Mouse (Mus musculus): Measurements from ENCODE around the gene S100z.

The S100z gene

DNA sequence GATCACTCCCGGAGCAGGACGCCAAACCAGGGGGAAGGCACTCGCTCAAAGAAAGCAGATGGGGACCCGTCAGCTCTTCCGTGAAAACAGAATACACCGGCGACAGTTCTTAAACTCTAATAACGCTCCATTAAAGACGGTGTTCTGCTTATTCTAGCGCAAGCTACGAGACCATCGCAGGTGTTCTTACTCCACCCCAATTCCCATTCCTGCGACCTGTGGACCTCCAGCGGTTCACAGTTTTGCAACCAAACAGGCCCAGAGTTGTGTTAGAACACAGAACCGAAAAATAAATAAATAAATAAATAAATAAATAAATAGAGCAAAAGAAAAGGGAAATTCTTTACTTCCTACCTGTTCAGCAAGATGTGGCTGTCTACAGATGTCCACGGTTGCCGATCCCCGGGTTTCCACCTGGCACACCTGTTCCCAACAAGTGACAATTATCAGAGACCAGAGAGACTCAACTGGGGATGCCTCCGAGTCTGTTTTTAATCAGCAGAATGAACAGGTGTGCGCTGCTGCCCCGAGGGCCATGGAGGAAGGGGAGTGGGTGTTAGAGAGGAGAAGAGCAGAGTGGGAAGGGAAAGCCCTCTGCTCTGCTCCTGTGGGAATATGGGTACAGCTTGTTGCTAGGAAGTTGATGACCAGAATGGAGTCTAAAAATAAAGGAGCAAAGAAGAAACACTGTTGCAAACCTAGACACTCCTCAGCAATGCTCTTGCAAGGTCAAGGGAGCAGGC lies at the start of gene S100z:
S100z (minus strand) TSS at position 51 of the 743 bp plus-strand sequence.
- no peak for DNase-seq (ENCODE audit: extremely low spot score)

DNA sequence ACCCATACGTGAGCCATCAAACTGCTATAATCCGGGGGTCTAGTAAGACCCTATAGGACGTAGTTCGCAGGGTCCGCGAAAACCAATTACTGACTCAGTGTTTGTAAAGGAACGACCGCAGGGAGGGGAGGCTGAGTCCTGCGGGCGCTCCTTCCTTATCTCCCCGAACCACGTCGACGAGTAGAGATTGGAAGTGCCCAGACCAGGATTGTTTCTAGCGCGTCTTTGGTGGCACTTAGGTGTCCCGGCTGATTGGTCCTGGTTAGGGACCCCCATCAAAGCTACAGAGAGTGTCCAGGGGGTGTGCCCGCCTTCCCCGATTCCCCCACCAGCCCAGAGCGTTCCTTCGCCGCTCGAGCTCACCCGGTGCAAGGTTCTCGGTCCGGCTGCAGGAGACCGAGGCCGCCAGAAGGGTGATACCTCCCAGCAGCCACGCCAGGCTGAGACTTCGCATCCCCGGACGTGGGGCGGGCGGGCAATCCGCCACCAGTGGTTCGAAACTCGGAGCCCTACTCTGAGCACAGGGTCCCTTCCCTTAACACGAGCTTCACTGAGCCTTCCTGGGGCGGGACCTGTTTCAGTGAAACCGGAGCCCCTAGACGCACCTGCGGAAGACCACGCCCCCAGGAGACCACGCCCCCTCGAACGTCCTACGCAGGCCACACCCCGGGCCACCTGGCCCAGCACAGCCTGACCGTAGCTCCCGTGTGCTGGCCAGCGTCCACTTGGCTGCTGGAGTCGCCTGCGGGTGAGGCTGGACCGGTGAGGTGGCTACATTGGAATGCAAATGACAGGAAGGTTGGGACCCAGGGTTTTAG lies 46.4 kb upstream of the S100z start, which contains the start of gene F2rl1:
F2rl1 (minus strand) TSS at position 554 of the 818 bp plus-strand sequence.
- DNase-seq (ENCODE audit: extremely low spot score), result peak; percentile 62

DNA sequence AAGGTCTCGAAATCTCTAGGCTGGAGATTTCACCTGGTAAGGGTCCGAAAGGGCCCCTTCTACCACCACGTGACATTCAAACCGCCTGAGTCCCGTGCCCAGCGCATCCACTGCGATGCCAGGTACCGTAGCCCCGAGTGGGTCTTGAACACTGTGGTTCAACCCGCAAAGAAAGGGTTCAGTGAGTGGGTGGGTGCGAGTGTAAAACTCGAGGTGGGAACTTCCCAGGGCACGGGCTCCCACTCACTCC lies 45.8 kb upstream of the S100z start:
- no peak for DNase-seq (ENCODE audit: extremely low spot score)

DNA sequence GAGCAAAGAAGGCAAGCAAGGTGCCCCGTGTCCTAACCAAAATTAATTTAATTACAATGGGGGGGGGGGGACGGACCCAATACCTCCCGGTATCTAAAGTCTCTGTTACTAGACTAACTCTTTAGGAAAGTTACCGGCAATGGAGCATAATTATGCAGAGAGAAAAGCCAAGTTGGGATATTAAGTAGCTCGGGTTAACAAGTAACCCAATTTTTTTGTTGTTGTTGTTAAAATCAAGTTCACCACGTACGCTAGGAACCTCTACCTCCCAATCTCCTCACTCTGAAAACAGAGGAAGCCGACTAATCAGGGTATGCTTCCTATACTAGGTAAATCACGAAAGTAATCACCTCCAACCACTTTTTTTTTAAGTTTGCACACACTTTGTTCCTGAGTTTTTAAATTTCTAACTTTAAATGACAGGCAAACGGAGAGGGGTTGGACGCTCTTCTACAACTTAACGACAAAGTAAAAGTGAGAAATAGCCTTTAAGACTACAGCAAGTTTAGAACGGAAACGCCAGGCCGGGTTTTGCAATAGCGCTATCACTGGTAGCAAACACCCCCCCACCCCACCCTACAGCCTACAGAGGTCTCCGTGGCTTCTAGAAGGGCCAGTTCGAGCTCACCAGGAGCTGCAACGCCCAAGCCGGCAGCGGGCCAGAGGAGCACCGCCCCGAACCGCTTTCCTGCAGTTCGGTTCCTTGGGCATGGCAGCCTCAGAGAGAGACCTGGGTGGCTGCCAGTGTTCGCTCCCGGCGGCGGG lies 45.3 kb upstream of the S100z start:
- DNase-seq (ENCODE audit: extremely low spot score), result peak; percentile 40

DNA sequence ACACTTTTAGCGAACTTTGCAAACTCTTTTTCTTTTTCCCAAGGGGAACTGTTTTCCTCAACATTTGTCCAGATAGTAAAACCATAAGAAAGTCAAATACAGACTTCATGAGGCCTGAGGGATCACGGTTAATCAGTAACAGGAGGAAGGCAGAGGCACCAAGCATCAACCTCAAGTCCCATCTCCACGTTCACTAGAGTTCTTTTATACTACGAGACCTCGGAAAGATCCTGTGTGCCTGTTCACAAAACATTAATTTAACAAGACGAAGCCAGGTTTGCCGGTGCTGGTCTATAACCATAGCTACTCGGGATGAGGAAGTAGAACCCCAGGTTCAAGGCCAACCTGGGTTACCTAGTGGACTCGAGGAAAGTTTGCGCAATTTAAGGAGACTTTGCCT lies 43.7 kb upstream of the S100z start:
- DNase-seq (ENCODE audit: extremely low spot score), result no peak

DNA sequence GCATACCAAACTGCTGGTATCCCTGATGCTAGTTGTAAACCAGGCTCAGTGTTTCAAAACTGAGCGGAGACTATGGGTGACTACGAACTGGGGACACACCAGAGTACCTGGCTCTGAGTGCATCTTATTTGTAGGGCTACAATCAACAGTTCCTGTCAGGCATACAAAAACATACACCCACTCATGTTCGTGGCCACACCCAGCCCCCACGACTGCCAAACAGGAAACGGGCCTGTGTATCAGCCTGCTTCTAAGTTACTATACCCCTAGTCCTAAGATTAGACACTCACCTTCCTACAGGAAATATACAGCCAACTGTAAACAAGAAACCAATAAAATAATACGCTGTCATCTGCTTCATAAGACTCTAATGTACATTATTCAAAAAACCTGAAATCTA lies 42.5 kb upstream of the S100z start:
- no peak for DNase-seq (ENCODE audit: extremely low spot score)

DNA sequence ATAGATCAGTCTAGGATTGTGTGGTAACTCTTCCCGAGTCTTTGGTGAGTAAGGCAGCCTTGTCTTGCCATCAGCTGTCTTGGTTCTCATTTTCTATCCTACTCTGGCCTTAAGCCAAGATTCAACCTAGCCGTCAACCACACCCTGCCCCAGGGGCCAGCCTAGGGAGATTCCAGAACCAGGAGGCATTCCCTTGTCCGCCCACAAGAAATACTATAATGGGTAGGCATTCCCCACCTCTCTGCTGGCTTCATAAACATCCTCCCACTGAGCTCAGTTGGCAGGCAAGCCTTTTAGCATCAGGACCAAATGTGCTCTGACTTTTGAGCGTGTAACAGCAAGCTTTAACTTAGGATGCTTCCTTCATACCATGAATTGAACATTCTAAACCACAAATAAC lies 36.2 kb upstream of the S100z start:
- no peak for DNase-seq (ENCODE audit: extremely low spot score)

DNA sequence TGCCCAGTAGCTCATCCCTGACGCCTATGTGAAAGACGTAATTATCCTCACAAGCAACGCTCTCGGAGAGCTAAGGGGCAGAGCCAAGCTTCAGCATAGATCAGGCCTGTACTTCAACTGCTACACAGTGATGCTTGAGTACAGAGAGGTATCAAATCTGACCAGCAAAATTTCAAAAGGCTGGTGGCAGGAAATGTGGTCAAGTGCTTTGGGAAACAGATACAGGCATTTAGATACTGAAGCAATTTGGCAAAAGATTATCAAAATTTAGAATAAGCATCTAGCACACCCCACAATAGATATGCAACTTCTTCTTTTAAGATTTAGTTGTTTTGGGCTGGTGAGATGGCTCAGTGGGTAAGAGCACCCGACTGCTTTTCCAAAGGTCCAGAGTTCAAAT lies 31.5 kb upstream of the S100z start:
- no peak for DNase-seq (ENCODE audit: extremely low spot score)

DNA sequence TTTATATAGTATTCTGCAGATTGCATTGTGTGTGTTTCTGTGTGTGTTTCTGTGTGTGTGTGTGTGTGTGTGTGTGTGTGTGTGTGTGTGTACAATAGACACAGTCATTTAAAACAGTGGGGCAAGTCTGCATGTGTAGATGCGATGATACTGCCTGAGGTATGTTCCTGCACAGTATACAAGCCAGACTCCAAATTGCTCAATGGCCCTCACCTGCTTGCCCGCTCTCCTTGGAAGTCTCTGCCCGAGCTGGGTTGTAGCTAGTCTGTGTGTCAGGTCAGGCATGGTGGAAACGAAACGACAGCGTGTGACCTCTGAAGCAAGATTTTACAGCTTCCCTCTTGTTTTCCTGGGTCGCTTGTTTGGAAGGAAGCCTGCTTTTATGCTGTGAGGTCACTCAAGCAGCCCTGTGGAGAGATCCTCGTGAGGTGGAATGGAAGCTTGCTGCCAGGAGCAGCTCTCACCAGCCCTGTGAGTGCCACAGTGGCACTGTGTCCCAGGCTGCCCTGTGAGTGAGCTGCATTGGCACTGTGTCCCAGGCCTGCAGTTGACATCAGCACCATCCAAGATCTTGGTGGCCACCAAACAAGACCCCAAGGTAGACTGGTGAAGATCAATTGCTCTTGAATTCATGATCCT lies 24.9 kb upstream of the S100z start:
- no peak for DNase-seq (ENCODE audit: extremely low spot score)

DNA sequence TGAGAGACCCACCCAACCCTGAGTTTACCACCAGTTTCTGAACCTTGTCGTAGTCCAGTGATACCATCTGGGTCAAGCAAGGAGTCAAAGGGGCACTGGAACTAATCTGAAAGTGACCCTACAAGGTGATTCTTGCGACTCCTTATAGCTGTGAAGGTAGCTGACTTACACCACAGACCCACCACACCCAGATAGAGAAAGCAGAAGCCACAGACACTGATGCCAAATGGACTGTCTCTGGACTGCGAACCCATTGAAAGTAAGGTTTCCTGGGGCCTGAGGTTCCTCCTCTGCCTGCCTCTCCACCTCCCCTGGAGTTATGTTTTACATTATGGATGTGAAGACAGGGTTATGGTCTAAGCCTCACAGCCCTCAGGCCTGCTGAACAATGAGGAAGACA lies 18.1 kb upstream of the S100z start:
- DNase-seq (ENCODE audit: extremely low spot score), result no peak

DNA sequence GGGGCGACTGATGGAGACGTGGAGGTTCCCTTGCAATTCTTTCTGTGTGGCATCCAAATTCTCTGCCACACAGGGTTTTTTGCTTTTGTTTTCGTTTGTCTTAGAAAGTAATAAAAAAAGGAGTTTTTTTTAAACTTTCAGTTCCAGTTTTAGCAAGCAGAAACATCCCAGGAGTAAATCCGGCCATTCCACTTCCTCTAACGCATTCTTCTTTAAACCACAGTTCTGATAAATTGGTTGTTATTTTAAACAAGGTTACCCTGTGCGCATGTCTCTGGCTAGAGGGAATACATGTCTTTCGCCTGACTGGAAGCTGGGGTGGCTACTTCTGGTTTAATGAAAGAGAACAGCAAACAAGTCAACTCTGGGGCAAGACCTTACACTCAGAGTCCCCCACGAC lies 16.3 kb upstream of the S100z start:
- DNase-seq (ENCODE audit: extremely low spot score), result no peak

DNA sequence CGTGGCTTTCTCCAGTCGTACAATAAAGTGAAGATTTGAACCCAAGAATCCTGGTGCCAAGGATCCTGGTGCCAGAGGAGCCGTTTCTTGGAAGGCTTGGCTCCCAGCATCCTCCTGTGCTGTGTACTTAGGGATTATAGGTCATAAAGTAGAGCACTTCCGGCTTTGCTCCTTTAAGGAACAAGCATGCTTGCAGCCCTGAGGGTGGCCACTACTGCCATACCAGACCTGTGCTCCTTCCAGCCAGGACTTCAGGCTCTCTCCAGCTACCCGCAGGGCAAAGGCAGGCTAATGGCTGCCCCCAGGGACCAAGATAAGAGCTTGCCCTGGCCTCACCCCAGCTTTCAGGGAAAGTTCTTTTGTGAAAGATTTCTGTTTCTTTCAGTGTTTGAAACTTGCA lies 14.8 kb upstream of the S100z start:
- no peak for DNase-seq (ENCODE audit: extremely low spot score)

DNA sequence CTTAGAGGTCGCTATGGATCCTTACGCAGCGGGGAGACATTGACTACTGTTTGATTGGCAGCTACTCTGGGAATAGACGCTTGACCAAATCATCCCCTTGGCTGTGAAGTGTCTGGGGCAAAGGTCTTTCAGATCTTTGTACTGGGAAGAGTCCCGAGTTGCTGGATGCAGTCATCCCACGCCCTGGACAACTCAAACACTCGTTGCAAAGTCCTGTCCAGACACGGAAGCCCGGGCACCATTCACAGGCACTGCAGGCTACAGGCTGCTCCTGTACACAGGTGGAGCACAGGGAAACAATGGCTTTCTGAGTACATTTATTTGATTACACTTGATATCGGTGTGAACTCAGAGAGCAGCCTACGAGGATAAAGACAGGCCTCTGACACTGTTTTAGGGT lies 12.8 kb upstream of the S100z start:
- no peak for DNase-seq (ENCODE audit: extremely low spot score)

DNA sequence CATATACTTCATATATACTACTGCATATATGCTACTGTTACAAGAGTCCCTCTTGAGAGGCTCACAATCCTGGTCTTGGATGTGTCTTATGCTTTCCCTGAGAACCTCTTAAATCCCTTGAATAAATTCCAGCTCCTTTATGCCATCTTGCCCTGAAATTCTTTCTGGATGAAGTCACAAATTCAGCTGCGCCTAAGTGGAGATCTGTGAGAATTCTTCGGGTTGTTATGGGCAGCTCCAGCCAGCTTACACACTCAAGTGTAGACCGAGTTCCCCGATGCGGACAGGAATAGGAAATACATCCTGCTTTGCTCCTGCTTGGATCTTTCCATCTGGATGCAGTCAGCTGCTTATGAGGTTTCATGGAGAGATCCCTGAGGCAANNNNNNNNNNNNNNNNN lies 6.1 kb upstream of the S100z start:
- DNase-seq (ENCODE audit: extremely low spot score), result no peak

DNA sequence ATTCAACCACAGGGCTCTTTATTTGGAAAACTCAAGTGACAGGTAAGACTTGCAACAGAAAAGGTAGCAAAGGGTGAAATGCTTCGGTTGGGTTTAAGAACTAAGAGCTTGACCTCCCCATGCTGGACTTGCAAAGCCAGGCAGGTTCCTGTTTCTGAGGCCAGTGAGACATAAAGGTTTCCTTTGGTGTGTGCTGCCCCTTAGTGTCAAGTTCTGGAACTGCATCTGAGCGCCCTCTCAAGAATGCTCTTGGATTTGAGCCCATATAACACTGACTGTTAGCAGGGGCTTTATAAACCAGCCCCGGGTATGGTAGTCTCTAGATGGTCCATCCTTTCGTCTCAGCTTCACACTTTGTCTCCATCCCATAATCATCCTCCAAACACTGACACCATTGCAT lies 2.9 kb upstream of the S100z start:
- DNase-seq (ENCODE audit: extremely low spot score), result peak; percentile 81

DNA sequence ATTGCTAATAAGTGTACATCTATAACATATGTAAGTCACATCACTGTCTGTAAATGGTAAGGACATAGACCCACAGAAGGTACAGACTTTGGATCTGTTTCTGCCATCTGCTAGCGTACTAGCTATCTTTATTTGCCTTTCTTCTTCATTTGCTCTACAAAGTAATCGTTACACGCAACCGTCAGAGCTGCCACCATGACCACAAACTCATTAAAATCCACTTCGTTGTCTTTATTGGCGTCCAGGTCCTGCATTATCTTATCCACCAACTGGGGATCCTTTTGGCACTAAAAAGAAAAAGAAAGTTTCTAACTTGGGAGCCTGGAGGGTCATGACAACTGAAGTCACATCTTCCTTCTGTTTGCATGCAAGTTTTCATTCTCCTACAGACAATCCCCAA lies 1.3 kb downstream of the S100z start:
- no peak for DNase-seq (ENCODE audit: extremely low spot score)

DNA sequence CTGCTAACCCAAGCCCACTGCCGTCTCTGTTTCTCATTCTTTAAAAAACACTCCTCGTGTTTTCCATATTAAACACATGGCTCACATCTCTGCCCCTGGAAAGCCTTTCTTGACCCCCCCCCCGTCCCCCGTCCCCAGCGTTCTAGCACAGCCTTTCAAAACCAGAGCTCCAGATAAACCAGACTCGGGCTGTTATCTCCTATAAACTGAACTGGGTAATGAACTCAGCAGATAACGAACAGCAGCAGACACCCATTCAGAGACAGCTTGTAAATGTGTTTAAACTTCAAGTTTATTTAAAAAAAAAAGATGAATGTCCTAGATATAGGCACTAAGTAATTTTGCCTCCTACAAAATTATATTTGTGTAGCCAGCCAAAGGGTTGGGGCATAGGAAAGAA lies 3.4 kb downstream of the S100z start:
- no peak for DNase-seq (ENCODE audit: extremely low spot score)

DNA sequence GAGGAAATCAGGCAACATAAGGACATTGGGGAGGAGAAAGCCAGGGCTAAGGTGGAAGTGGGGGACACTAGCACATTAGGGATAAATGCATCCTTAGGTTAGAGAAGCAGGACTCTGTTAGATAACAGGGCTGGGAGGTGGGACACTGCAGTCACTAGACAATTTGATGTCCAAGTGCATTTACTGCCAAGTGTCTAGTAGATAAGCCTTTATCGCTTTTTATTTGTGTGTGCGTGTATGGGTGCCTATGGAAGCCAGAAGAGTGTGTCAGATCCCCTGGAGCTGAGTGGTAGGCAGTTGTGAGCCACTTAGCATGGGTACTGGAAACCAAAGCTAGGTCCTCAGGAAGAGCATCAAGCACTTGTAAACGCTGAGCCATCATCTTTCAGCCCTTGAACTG lies 4.2 kb downstream of the S100z start:
- no peak for DNase-seq (ENCODE audit: extremely low spot score)

DNA sequence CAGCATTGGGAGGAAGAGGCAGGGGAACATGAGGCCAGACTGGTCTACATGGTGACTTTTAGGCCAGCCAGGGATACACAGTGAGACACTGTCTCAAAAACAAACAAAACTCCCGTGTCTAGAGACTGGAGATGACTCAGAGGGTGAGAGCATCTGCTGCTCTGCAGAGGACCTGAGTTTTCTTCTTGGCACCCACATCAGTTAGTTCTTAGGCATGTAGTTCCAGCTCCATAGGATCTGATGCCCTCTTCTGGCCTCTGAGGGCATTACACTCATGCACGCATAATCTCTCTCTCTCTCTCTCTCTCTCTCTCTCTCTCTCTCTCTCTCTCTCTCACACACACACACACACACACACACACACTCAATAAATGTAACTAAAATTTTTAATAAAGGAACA lies 7.6 kb downstream of the S100z start:
- no peak for DNase-seq (ENCODE audit: extremely low spot score)

DNA sequence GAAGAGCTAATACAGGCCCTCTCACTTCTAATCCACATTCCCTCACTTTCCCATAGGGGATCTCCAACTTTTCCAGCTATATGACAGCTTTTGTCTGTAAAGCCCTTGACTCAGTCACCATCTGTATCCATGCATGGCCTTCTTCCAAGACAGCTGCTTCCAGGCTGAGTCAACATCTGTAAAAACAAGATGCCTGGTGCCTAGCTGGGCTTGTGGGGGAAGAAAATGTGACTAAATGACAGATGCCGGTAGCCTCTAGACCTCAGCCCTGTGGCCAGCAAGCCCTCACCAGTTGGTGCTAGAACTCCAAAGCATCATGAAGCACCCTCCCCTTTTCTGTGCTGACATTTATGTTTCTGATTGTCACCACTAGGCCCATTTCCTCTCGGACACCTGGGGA lies 27.0 kb downstream of the S100z start:
- no peak for DNase-seq (ENCODE audit: extremely low spot score)

DNA sequence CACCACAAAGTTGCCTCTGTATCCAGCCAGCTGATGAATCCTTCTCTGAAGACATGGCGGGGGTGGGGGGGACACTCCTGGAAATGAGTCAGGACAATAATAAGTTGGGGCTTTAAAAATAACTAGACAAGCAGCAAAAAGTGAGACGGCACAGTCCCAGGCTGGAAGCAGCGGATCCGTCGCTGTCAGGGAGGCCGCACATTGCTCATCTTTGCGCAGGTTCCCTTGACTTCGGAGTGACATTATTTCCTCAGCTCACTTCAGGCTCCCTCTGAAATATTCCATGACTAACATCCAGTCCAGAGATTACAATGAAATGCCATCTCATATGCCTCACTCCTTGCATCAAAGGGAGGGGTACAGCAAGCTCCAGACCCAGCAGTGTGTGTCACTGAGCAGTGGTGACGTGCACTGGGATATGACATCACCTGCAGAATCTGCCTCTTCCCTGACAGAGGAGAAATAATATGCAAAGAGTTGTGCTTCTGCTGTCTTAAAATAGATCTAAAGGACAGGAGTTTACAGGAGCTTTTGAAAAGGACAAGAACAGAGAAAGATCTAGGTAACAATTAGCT lies 27.8 kb downstream of the S100z start:
- DNase-seq (ENCODE audit: extremely low spot score), result no peak

DNA sequence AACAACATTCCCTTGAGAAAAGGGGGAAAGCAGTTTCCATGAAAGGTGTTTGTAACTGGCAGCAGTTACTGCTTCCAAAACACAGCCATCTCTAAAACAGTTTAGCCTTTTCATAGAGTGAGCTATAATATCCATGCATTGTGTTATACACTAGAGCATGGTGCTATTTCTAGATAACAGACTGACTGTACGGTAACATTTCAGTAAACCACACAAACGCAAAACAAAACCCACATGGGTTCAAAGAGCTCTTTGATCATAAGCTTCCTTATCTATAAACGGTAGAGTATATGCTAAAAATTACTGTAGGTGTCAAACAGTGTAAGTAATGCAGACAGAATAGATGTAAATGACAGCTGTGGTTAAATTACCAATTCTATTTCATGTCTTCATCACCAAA lies 28.8 kb downstream of the S100z start:
- DNase-seq (ENCODE audit: extremely low spot score), result no peak
